Mouse (Mus musculus) ES-Bruce4 (cell line): ENCODE data around the gene Cldn3. TPM values are rescaled to one million over a fixed set of nuclear protein-coding genes. Genes with fewer than 3 reads are reported as not detected.

ENCODE experiments used
- H3K27ac ChIP-seq: 2 replicates; pipeline ENCODE4 v1.5.1; 2012; ENCODE audit warnings: low read length, inconsistent platforms; ENCODE audit not compliant: insufficient read depth
- H3K27me3 ChIP-seq: 2 replicates; pipeline ENCODE4 v1.6.1; 2012; ENCODE audit warnings: mild to moderate bottlenecking, low read length, inconsistent platforms; ENCODE audit not compliant: control insufficient read depth, poor library complexity, insufficient read depth, severe bottlenecking
- H3K36me3 ChIP-seq: 2 replicates; pipeline ENCODE4 v1.6.1; 2012; ENCODE audit warnings: inconsistent platforms, mild to moderate bottlenecking, low read length, moderate library complexity; ENCODE audit not compliant: control insufficient read depth, poor library complexity, insufficient read depth, severe bottlenecking
- H3K4me1 ChIP-seq: one replicate; pipeline ENCODE4 v1.8.1; 2011; ENCODE audit warnings: low read length; ENCODE audit not compliant: control insufficient read depth, insufficient read depth
- H3K4me3 ChIP-seq: 2 replicates; pipeline ENCODE4 v1.5.1; 2011; ENCODE audit warnings: low read depth, mild to moderate bottlenecking, low read length
- H3K9ac ChIP-seq: 2 replicates; pipeline ENCODE4 v1.6.1; 2012; ENCODE audit warnings: low read depth, mild to moderate bottlenecking, inconsistent platforms; ENCODE audit not compliant: poor library complexity, severe bottlenecking
- H3K9me3 ChIP-seq: replicated peaks from 2 replicates; pipeline ENCODE4 v1.6.1; 2012; ENCODE audit warnings: mild to moderate bottlenecking, low read length, inconsistent platforms; ENCODE audit not compliant: control insufficient read depth, poor library complexity, insufficient read depth, severe bottlenecking
- CTCF ChIP-seq: IDR thresholded peaks from one replicate; pipeline ENCODE4 v1.8.1; 2011; ENCODE audit warnings: low read depth, low read length
- EP300 ChIP-seq: IDR thresholded peaks from 2 replicates; pipeline ENCODE4 v1.6.1; 2011; ENCODE audit warnings: low read depth, low read length; ENCODE audit not compliant: insufficient read depth
- POLR2A ChIP-seq: IDR thresholded peaks from one replicate; pipeline ENCODE4 v1.8.1; 2011; ENCODE audit warnings: low read length; ENCODE audit not compliant: insufficient read depth
- polyA plus RNA-seq: library from polyadenylated mRNA; stranded (reverse); fragments of >200 nt; gene quantifications from 2 replicates; pipeline ENCODE4 v1.2.4, GENCODE M21; 2011; ENCODE audit warnings: low read depth; ENCODE audit not compliant: missing spikeins, insufficient read depth, insufficient read length

Cldn3 gene
- polyA plus RNA-seq, 1 experiment, result 22.4 TPM

DNA sequence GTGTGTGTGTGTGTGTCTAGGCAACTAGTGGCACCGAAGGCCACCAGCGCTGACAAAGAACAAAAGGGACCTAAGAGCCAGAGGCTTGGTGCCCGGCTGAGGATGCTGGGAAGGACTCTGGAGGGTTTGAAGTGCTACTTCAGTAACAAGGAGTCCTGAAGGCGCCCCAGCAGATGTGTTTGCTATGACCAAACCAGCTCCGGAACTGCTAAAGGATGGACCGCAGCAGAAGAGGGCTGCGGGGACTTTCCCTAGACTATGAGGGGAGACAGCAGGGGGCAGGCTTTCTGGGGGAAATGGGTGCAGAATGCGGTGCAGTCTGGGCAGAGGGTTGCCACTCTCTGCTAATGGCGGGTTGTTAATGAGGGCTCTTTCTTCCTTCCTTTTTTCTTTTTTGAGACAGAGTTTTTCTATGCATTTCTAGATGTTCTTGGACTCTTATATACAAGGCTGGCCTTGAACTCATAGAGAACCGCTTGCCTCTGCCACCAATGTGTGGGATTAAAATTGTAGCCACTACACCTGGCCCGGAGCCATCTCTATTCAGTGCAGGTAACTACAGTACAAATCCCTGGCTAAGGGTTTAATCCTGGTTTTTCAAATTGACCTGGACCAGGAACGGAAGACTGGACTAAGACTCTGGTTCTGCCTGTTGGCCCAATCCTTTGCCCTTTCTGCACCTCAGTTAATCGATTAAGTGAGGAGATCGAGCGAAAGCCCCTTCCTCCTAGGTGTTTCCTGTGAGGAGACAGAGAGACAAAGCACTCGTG lies 22.0 kb downstream of the Cldn3 start:
- no peak for TF ChIP-seq EP300
- no peak for TF ChIP-seq POLR2A
- TF ChIP-seq CTCF, result peak; percentile 64
- H3K4me1 ChIP-seq, result peaks cover 6% of the 10 kb centered on the region
- H3K9me3 ChIP-seq, result no peaks in the 10 kb centered on the region
- H3K36me3 ChIP-seq, result 0 out of 2 replicates have a peak, but pooled peaks cover 2% of the 10 kb centered on the region
- H3K27ac ChIP-seq, result peak overlapping the region; percentile 96
- peak overlapping the region; percentile 53 for H3K4me3 ChIP-seq
- no peaks in the 10 kb centered on the region for H3K27me3 ChIP-seq
- H3K9ac ChIP-seq, result peak overlapping the region; percentile 77

DNA sequence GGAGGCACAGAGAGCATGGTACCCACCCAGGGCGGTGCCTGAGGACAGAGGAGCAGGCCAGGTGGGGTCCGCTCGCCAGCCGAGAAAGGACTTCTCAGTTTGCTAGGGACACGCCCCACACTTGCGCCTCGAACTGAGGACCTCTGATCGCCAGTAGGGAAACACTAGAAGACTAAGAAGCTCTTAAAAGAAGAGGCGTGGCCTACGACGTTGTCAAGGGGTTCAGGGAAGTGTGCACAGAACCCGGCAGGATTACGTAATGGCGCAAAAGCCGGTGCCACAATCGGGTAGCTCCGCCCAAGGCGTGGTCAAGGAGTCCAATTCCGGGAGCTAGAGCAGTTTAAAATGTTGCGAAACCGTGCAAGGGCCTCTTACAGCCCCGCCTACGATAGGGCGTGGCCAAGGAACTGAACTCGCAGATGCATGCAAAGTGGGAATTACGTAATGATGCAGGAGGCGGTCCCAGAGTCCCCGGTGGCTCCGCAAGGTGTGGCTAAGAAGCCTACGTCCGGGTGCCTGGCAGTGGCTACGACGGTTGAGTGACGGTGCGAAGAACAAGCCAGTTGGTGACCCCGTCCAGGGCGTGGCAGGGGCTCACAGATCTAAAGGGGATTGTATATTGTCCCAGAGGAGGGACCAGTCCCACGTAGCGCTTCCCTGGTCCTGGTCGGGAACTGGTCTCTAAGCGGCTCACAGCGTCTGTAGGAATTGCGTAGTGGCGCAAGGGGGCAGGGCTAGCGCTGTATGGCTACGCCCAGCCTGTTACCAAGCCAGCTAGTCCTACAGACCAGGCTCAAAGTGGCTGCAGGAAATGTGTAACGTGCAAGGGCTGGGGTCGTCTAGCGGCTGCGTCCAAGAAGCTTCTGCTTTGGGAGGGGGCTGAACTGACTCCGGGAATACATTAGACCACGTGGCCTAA lies 22.9 kb downstream of the Cldn3 start, which contains the start of gene Abhd11:
Abhd11 (plus strand) TSS at position 482 of the 919 bp plus-strand sequence.
- TF ChIP-seq CTCF (no peak), POLR2A (peak; percentile 90), EP300 (0 out of 2 replicates have a peak, but pooled peaks have one; percentile 24)
- peak within 1 kb of the TSS; percentile 96 for H3K27ac ChIP-seq
- H3K9me3 ChIP-seq, result no peaks in the 10 kb centered on the region
- H3K27me3 ChIP-seq, result no peaks in the 10 kb centered on the region
- peak within 1 kb of the TSS; percentile 84 for H3K4me3 ChIP-seq
- peaks cover 6% of the 10 kb centered on the region for H3K4me1 ChIP-seq
- H3K36me3 ChIP-seq, result 0 out of 2 replicates have a peak, but pooled peaks cover 2% of the 10 kb centered on the region
- peak within 1 kb of the TSS; percentile 77 for H3K9ac ChIP-seq

- TF ChIP-seq EP300 (no peak), POLR2A (peak; percentile 35)
- Histone ChIP-seq H3K4me3 (peak overlapping the region; percentile 84), H3K9me3 (no peaks in the 10 kb centered on the region), H3K27me3 (no peaks in the 10 kb centered on the region), H3K36me3 (0 out of 2 replicates have a peak, but pooled peaks cover 2% of the 10 kb centered on the region), H3K27ac (peak overlapping the region; percentile 88), H3K4me1 (peaks cover 6% of the 10 kb centered on the region), H3K9ac (peak overlapping the region; percentile 70)
Measured at GRCm38 (mm10) chr5:135009590-135010319, 23.7 kb downstream of the Cldn3 start.

DNA sequence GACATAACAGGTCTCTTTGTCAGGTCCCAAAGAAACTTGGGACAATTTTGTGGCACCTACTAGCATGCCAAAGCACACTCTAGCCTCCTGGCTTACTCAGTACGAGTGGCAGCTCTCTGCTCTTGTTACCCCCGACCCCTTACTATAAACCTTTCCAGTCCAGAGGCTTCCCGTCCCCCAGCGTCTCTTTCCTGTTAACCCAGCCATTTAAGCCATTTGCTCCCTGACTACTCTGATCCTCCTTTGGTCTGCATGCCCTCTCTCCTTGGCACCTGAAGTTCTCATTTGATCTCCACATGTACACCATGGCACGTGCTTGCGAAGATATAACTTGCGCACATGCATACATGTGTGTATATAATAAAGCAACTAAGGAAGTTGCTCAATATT lies 24.3 kb downstream of the Cldn3 start:
- peak overlapping the region; percentile 84 for H3K4me3 ChIP-seq
- H3K27ac ChIP-seq, result peak overlapping the region; percentile 4; the same call in 1 of the 2 replicates
- H3K9me3 ChIP-seq, result no peaks in the 10 kb centered on the region
- H3K4me1 ChIP-seq, result peaks cover 6% of the 10 kb centered on the region
- no peaks in the 10 kb centered on the region for H3K27me3 ChIP-seq
- peak overlapping the region; percentile 70 for H3K9ac ChIP-seq
- H3K36me3 ChIP-seq, result 0 out of 2 replicates have a peak, but pooled peaks cover 2% of the 10 kb centered on the region
- TF ChIP-seq EP300 (no peak), CTCF (no peak), POLR2A (no peak)

DNA sequence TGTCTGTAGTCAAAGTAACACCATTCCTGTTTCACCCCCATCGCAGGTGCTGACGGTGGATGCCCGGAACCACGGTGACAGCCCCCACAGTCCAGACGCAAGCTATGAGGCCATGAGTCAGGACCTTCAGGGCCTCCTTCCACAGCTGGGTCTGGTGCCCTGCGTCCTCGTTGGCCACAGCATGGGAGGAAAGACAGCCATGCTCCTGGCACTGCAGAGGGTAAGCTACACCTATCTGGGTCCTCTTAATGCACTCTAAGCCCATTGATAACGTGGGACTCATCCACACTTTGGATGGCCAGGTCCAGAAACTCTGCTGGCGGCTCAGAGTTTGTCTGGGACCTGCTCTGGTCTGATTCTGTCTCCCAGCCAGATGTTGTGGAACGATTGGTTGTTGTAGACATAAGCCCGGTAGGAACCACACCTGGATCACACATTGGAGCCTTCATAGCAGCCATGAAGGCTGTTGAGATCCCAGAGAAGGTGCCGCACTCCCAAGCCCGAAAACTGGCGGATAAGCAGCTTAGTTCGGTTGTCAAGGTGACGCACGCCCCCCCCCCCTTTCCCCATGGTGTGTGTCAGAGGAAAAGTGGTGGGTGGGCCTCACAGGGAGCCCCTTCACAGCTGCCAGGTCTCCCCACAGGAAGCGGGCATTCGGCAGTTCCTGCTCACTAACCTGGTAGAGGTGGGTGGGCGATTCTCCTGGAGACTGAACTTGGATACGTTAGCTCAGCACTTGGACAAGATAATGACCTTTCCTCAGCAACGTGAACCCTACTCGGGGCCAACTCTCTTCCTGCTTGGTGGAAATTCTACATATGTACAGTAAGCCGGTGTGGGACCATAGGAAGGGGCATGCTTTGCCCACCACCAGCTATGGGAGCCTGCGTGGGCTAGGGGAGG lies 25.1 kb downstream of the Cldn3 start:
- peak overlapping the region; percentile 93 for H3K27ac ChIP-seq
- peaks cover 6% of the 10 kb centered on the region for H3K4me1 ChIP-seq
- H3K27me3 ChIP-seq, result no peaks in the 10 kb centered on the region
- H3K9ac ChIP-seq, result peak overlapping the region; percentile 65
- peak overlapping the region; percentile 84 for H3K4me3 ChIP-seq
- H3K36me3 ChIP-seq, result 0 out of 2 replicates have a peak, but pooled peaks cover 2% of the 10 kb centered on the region
- no peaks in the 10 kb centered on the region for H3K9me3 ChIP-seq
- no peak for TF ChIP-seq POLR2A
- TF ChIP-seq CTCF, result no peak
- TF ChIP-seq EP300, result no peak
